8 mouse cellular contexts compared by ENCODE assay signal in the genomic region with DNA sequence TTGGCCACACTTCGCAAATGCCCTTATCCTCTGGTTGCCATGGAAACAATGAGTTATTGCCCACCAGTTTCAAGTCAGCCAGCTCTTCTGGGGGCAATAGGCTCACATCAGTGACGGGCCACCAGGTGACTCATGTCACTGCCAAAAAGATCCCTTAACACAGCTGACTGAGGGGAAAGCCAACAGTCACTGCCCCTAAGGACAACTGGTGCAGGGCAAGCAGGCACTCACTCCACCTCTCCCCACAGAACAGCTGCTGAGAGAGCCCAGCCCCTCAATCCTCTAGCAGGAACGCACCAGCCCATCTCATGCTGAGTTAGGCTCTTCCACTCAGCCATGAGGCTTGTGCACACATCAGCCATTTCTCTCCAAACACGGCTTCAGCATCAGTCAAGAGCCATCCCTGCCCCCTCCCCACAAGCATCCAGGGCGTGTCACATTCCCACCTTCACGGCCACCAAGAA.
DNase-seq lines count a peak whose midpoint lies in the region; ATAC-seq lines count a peak whose summit lies in the region.

No protein-coding gene starts in this region.

- H3K36me3 ChIP-seq in kidney, embryonic 15.5 days, result no peaks in the 10 kb centered on the region
- H3K36me3 ChIP-seq in forebrain, embryonic 16.5 days (ENCODE audit: control insufficient read depth, insufficient read depth), result no peaks in the 10 kb centered on the region
- no peaks in the 10 kb centered on the region for H3K36me3 ChIP-seq in liver, embryonic 11.5 days (ENCODE audit: control insufficient read depth, insufficient read depth, low read length)
- no peaks in the 10 kb centered on the region for H3K36me3 ChIP-seq in splenic B cell, adult 2 months (ENCODE audit: control insufficient read depth, insufficient read depth, low read length, poor library complexity, severe bottlenecking)

- no peak for ATAC-seq in kidney, embryonic 15.5 days (replicated peaks; ENCODE audit: low FRiP score)
- ATAC-seq in forebrain, embryonic 16.5 days, result peak; percentile 55
- ATAC-seq in liver, embryonic 11.5 days (replicated peaks; ENCODE audit: low FRiP score), result no peak

- WGBS in kidney, embryonic 15.5 days, result 8% methylated on average over 6 of the region's 6 CpGs
- WGBS in forebrain, embryonic 16.5 days, result 4% methylated on average over 6 of the region's 6 CpGs
- 11% methylated on average over 6 of the region's 6 CpGs for WGBS in liver, embryonic 11.5 days

- H3K9me3 ChIP-seq in kidney, embryonic 15.5 days (replicated peaks), result no peaks in the 10 kb centered on the region
- H3K9me3 ChIP-seq in forebrain, embryonic 16.5 days (ENCODE audit: control insufficient read depth, low read length), result no peaks in the 10 kb centered on the region
- H3K9me3 ChIP-seq in liver, embryonic 11.5 days (ENCODE audit: control insufficient read depth, low read length), result no peaks in the 10 kb centered on the region

- H3K4me3 ChIP-seq in kidney, embryonic 15.5 days (replicated peaks), result peak overlapping the region; percentile 66
- H3K4me3 ChIP-seq in forebrain, embryonic 16.5 days (replicated peaks; ENCODE audit: low read length), result peak overlapping the region; percentile 68
- H3K4me3 ChIP-seq in liver, embryonic 11.5 days (ENCODE audit: low read depth, low read length), result peak overlapping the region; percentile 63

- H3K27ac ChIP-seq in kidney, embryonic 15.5 days, result peak overlapping the region; percentile 96
- peak overlapping the region; percentile 91 for H3K27ac ChIP-seq in forebrain, embryonic 16.5 days (ENCODE audit: low read length)
- H3K27ac ChIP-seq in liver, embryonic 11.5 days (ENCODE audit: low read depth, low read length), result peak overlapping the region; percentile 84

- no peak for DNase-seq in kidney, postnatal 14 days
- DNase-seq in R1 (ENCODE audit: low read depth, low spot score), result peak; percentile 76
- no peak for DNase-seq in liver, embryonic 11.5 days (ENCODE audit: low spot score)
- DNase-seq in splenic B cell, adult 2 months (ENCODE audit: low read depth, low spot score), result peak; percentile 33
- no peak for DNase-seq in layer of hippocampus, adult 9-10 months (ENCODE audit: low spot score)
- DNase-seq in cerebellum, adult 9-10 months, result no peak

- peaks cover 72% of the 10 kb centered on the region for H3K4me1 ChIP-seq in kidney, embryonic 15.5 days
- peaks cover 51% of the 10 kb centered on the region for H3K4me1 ChIP-seq in forebrain, embryonic 16.5 days (replicated peaks; ENCODE audit: control insufficient read depth, insufficient read depth, low read length)
- peaks cover 16% of the 10 kb centered on the region for H3K4me1 ChIP-seq in liver, embryonic 11.5 days (replicated peaks; ENCODE audit: control insufficient read depth, insufficient read depth, low read length)

- H3K4me2 ChIP-seq in kidney, embryonic 15.5 days, result peak overlapping the region; percentile 84
- H3K4me2 ChIP-seq in forebrain, embryonic 16.5 days (ENCODE audit: low read length), result peak overlapping the region; percentile 79
- H3K4me2 ChIP-seq in liver, embryonic 11.5 days, result peak overlapping the region; percentile 85

- H3K9ac ChIP-seq in kidney, embryonic 15.5 days, result peak overlapping the region; percentile 79
- peak overlapping the region; percentile 82 for H3K9ac ChIP-seq in forebrain, embryonic 16.5 days (replicated peaks; ENCODE audit: low read depth, low read length)
- peak overlapping the region; percentile 69 for H3K9ac ChIP-seq in liver, embryonic 11.5 days (ENCODE audit: low read depth, low read length)

- H3K27me3 ChIP-seq in kidney, embryonic 15.5 days, result no peaks in the 10 kb centered on the region
- H3K27me3 ChIP-seq in forebrain, embryonic 16.5 days (replicated peaks; ENCODE audit: control insufficient read depth, insufficient read depth, low read length), result no peaks in the 10 kb centered on the region
- H3K27me3 ChIP-seq in liver, embryonic 11.5 days (replicated peaks; ENCODE audit: control insufficient read depth, insufficient read depth, low read length), result peaks cover 17% of the 10 kb centered on the region
- no peaks in the 10 kb centered on the region for H3K27me3 ChIP-seq in splenic B cell, adult 2 months (ENCODE audit: control insufficient read depth, insufficient read depth, low read length, poor library complexity, severe bottlenecking)

Comparison
In these comparisons a context has a peak if more than half of its experiments do, and no peak if none do; other contexts are left out.
1. DNase-seq: peak in R1 (single experiment) and splenic B cell, adult 2 months (single experiment); none in kidney, postnatal 14 days (single experiment), liver, embryonic 11.5 days (single experiment), layer of hippocampus, adult 9-10 months (single experiment) and cerebellum, adult 9-10 months (single experiment).
2. Peak in every context shown above with its lines, with median percentiles within 50 percentile points of each other: H3K27ac ChIP-seq, H3K4me2 ChIP-seq, H3K4me3 ChIP-seq and H3K9ac ChIP-seq.